Mouse (Mus musculus): ENCODE measurements at regions not wholly inside any gene's neighbourhood (a gene's known extent, or its start where the extent isn't known, plus 50 kb on each side); places are given as distances from the start of the nearest gene placed in this dataset.

DNA sequence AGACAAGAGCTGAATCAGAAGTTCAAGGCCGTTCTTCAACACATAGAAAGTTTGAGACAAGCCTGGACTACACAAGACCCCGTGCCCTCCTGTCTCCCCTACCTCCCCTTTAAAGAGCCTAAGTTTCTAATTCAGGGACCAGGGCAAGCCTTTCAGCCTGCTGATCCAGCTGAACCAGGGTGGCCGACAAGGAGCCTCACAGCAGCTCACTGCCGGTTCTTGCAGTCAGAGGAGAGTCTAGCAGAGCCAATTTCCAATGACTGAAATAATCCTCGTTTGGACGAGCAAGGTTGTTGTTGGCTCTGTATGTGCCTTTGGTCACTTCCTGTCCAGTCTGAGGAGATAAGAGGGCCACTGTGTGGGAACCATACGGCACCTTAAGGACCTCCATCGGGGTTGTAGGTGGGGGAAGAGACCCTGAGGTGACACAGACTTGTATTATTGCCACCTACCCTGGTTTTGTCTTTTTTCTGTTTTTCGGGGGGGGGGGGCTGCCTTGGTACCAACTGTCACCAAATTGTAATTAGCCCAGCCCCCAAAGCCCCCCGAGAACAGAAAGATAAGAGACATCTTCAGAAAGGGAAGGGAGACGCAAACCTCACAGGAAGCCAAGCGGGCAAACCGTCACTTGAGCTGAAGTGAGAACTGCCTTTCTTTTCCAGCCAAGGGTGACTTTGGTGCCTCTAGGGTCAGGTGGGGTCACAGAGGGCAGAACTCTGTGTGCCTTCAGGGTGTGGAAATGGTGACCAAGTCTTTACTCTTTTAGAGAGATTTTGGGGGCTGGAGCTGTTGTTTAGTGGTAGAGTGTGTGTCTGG lies 58.1 kb upstream of the Cux1 start:
- no peak for DNase-seq
- no peak overlapping the region for H3K9ac ChIP-seq
- H3K4me2 ChIP-seq (ENCODE audit: low read depth) = no peak overlapping the region
- no peak for TF ChIP-seq CTCF (IDR thresholded peaks at IDR 0.05; ENCODE audit: low read depth)
- 69% methylated on average over 13 of the region's 13 CpGs for WGBS
- ATAC-seq = no peak
- no peaks in the 10 kb centered on the region for H3K36me3 ChIP-seq (ENCODE audit: insufficient read depth)
- no peaks in the 10 kb centered on the region for H3K9me3 ChIP-seq (ENCODE audit: low read length)
- H3K4me3 ChIP-seq (ENCODE audit: low read depth, low read length) = no peak overlapping the region
- 0 out of 2 replicates have a peak, but pooled peaks cover 2% of the 10 kb centered on the region for H3K4me1 ChIP-seq (ENCODE audit: insufficient read depth)
- H3K27ac ChIP-seq (ENCODE audit: low read depth, low read length) = no peak overlapping the region
- H3K27me3 ChIP-seq (ENCODE audit: insufficient read depth, low read length) = peaks cover 3% of the 10 kb centered on the region; the same call in 1 of the 2 replicates

DNA sequence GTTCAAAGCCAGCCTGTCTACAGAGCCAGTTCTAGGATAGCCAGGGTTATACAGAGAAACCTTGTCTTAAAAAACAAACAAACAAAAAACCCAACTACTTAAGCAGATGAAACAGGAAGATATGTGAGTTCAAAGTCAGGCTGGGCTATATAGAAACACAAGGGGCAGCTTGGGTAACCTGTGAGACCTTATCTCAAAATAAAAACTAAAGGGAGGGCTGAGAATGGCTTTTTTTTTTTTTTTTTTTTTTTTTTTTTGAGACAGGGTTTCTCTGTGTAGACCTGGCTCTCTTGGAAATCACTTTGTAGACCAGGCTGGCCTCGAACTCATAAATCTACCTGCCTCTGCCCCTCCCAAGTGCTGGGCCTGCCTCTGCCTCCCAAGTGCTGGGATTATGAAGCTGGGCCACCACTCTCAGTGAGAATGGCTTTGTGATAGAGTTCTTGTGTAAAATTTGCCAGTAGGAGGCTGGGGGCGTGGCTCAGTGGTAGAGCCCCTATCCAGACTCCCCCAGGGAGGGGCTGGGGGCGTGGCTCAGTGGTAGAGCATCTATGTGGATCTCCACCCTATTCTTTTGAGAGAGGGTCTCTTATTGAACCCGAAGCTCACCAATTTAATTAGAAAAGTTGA lies 59.0 kb upstream of the Cux1 start:
- no peaks in the 10 kb centered on the region; the same call in 1 of the 2 replicates for H3K27me3 ChIP-seq (ENCODE audit: insufficient read depth, low read length)
- no peaks in the 10 kb centered on the region for H3K9me3 ChIP-seq (ENCODE audit: low read length)
- 49% methylated on average over 4 of the region's 4 CpGs for WGBS
- H3K4me1 ChIP-seq (ENCODE audit: insufficient read depth) = 0 out of 2 replicates have a peak, but pooled peaks cover 2% of the 10 kb centered on the region
- no peak overlapping the region for H3K4me2 ChIP-seq (ENCODE audit: low read depth)
- DNase-seq (no peak), ATAC-seq (no peak)
- no peak overlapping the region for H3K27ac ChIP-seq (ENCODE audit: low read depth, low read length)
- no peak overlapping the region for H3K9ac ChIP-seq
- H3K4me3 ChIP-seq (ENCODE audit: low read depth, low read length) = no peak overlapping the region
- no peaks in the 10 kb centered on the region for H3K36me3 ChIP-seq (ENCODE audit: insufficient read depth)
- no peak for TF ChIP-seq CTCF (IDR thresholded peaks at IDR 0.05; ENCODE audit: low read depth)

DNA sequence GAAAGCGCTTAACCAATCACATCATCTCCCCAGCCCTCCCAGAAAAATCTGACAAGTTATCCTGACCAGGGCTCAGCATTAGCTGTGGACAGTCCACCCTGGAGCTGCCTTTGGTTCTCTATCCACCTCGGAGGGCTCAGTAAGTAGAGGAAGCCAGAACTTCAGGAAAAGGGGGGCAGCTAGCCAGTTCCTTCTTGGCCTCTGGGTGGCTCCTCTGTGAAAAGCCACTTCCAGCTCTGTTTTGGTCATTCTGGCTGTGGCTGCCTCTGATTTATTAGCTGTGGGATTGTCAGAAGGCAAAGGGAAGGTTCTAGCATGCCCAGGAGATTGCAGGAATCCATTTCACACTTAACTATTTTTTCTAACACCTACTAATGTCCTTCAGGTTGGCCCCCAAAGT lies 59.6 kb upstream of the Cux1 start:
- 0 out of 2 replicates have a peak, but pooled peaks cover 2% of the 10 kb centered on the region for H3K4me1 ChIP-seq (ENCODE audit: insufficient read depth)
- H3K4me2 ChIP-seq (ENCODE audit: low read depth) = no peak overlapping the region
- ATAC-seq (no peak), DNase-seq (no peak)
- H3K9ac ChIP-seq = no peak overlapping the region
- no peak overlapping the region for H3K4me3 ChIP-seq (ENCODE audit: low read depth, low read length)
- no peak overlapping the region for H3K27ac ChIP-seq (ENCODE audit: low read depth, low read length)
- no peaks in the 10 kb centered on the region for H3K36me3 ChIP-seq (ENCODE audit: insufficient read depth)
- TF ChIP-seq CTCF (IDR thresholded peaks at IDR 0.05; ENCODE audit: low read depth) = no peak
- WGBS = 69% methylated on average over 2 of the region's 2 CpGs
- no peaks in the 10 kb centered on the region; the same call in 1 of the 2 replicates for H3K27me3 ChIP-seq (ENCODE audit: insufficient read depth, low read length)
- H3K9me3 ChIP-seq (ENCODE audit: low read length) = no peaks in the 10 kb centered on the region

DNA sequence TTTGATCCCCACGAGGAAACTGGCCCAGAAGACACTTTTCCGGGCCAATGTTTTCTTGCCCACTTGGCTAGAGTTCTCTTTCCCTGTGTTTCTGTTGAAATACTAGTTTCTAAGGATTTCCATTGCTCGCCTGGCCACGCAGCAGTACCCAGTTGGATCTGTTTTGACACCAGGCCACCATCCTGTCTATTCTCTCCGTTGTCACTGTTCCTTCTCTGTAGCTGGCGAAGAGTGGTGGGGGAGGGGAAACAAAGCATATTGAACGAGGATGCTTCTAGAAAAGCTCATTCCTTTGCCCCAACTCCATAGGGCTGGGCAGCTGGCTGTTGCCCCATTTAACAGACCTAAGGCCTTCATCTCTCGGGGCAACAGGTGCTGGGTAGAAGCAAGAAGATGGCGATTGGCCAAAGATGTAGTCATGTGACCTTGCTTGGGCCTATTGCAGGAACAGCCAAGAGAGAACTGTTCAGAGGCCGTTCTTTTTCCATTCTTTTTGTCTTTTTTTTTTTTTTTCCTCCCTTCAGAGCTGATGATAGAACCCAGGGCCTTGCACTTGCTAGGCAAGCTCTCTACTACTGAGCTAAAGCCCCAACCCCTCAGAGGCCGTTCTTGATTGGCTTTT lies 60.5 kb upstream of the Cux1 start:
- DNase-seq (peak; percentile 64), ATAC-seq (peak; percentile 51)
- Histone ChIP-seq H3K4me2 (ENCODE audit: low read depth) (no peak overlapping the region), H3K36me3 (ENCODE audit: insufficient read depth) (no peaks in the 10 kb centered on the region), H3K4me3 (ENCODE audit: low read depth, low read length) (no peak overlapping the region), H3K4me1 (ENCODE audit: insufficient read depth) (0 out of 2 replicates have a peak, but pooled peaks cover 2% of the 10 kb centered on the region), H3K9me3 (ENCODE audit: low read length) (no peaks in the 10 kb centered on the region), H3K27me3 (ENCODE audit: insufficient read depth, low read length) (no peaks in the 10 kb centered on the region; the same call in 1 of the 2 replicates), H3K9ac (no peak overlapping the region), H3K27ac (ENCODE audit: low read depth, low read length) (no peak overlapping the region)
- TF ChIP-seq CTCF (IDR thresholded peaks at IDR 0.05; ENCODE audit: low read depth) = no peak
- WGBS = 52% methylated on average over 11 of the region's 11 CpGs

DNA sequence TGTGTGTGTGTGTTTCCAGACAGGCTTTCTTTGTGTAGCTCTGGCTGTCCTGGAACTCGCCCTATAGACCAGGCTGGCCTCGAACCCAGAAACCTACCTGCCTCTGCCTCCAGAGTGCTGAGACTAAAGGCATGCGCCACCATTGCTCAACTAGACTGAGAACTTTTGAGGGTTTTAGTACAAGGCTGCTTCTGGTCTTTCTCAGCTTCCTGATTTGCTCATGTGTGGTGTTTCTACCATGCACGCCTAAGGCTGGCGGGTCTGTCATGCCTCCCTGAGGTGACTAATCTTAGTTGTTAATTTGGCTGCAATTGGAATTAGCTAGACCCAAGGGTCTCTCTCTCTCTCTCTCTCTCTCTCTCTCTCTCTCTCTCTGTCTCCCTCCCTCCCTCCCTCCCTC lies 61.2 kb upstream of the Cux1 start:
- H3K36me3 ChIP-seq (ENCODE audit: insufficient read depth) = no peaks in the 10 kb centered on the region
- no peak overlapping the region for H3K9ac ChIP-seq
- no peak overlapping the region for H3K27ac ChIP-seq (ENCODE audit: low read depth, low read length)
- H3K4me2 ChIP-seq (ENCODE audit: low read depth) = no peak overlapping the region
- H3K4me3 ChIP-seq (ENCODE audit: low read depth, low read length) = no peak overlapping the region
- TF ChIP-seq CTCF (IDR thresholded peaks at IDR 0.05; ENCODE audit: low read depth) = no peak
- DNase-seq (no peak), ATAC-seq (no peak)
- H3K4me1 ChIP-seq (ENCODE audit: insufficient read depth) = no peaks in the 10 kb centered on the region
- H3K9me3 ChIP-seq (ENCODE audit: low read length) = no peaks in the 10 kb centered on the region
- WGBS = 90% methylated on average over 5 of the region's 5 CpGs
- H3K27me3 ChIP-seq (ENCODE audit: insufficient read depth, low read length) = no peaks in the 10 kb centered on the region; the same call in 1 of the 2 replicates

DNA sequence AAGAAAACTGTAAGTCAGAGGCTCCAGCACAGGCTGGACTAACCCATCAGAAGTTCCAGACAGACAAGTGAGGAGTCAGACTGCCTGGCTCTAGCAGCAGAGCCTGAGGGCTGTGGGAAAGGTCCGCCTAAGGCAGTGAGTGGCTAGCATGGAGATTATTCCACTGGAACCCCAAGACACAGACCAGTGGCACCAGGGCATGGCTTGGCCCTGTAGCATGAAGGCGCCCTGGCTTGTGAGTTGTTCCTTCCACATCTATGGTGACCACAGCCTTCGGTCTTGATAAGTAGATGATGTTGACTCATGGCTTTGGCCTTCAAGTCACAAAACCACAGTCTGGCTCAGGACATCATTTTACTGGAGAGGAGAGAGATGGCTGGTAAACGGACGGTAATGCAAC lies 60.7 kb upstream of the Myl10 start:
- no peaks in the 10 kb centered on the region; the same call in 1 of the 2 replicates for H3K27me3 ChIP-seq (ENCODE audit: insufficient read depth, low read length)
- H3K9ac ChIP-seq = no peak overlapping the region
- H3K9me3 ChIP-seq (ENCODE audit: low read length) = no peaks in the 10 kb centered on the region
- H3K27ac ChIP-seq (ENCODE audit: low read depth, low read length) = no peak overlapping the region
- ATAC-seq (no peak), DNase-seq (no peak)
- no peaks in the 10 kb centered on the region for H3K4me1 ChIP-seq (ENCODE audit: insufficient read depth)
- no peaks in the 10 kb centered on the region for H3K36me3 ChIP-seq (ENCODE audit: insufficient read depth)
- TF ChIP-seq CTCF (IDR thresholded peaks at IDR 0.05; ENCODE audit: low read depth) = no peak
- 91% methylated on average over 5 of the region's 5 CpGs for WGBS
- H3K4me3 ChIP-seq (ENCODE audit: low read depth, low read length) = no peak overlapping the region
- H3K4me2 ChIP-seq (ENCODE audit: low read depth) = no peak overlapping the region

DNA sequence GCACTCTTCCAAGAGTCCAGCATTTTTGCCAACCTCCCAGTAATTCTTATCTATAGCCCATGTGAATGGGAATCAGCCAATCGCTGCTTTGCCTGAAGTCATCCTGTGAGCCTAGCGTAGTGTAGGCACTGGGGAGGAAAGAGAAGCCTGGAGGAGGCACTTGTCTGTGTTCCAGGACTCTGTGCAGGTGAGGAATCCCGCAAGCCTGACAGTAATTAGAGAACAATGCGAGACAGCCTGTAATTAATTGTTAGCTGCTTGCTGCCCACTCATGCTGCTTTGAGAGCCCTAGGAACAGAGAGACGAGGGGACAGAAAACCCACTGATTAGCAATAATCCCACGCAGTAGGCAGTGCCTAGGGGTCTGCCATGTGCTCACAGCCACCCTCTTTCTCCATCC lies 59.0 kb upstream of the Myl10 start:
- no peak for TF ChIP-seq CTCF (IDR thresholded peaks at IDR 0.05; ENCODE audit: low read depth)
- WGBS = 44% methylated on average over 6 of the region's 6 CpGs
- H3K4me3 ChIP-seq (ENCODE audit: low read depth, low read length) = no peak overlapping the region
- H3K27ac ChIP-seq (ENCODE audit: low read depth, low read length) = no peak overlapping the region
- no peaks in the 10 kb centered on the region for H3K9me3 ChIP-seq (ENCODE audit: low read length)
- ATAC-seq (no peak), DNase-seq (no peak)
- no peaks in the 10 kb centered on the region for H3K36me3 ChIP-seq (ENCODE audit: insufficient read depth)
- H3K4me2 ChIP-seq (ENCODE audit: low read depth) = no peak overlapping the region
- H3K27me3 ChIP-seq (ENCODE audit: insufficient read depth, low read length) = no peaks in the 10 kb centered on the region; the same call in 1 of the 2 replicates
- H3K4me1 ChIP-seq (ENCODE audit: insufficient read depth) = peaks cover 3% of the 10 kb centered on the region; the same call in 1 of the 2 replicates
- no peak overlapping the region for H3K9ac ChIP-seq
